Mouse (Mus musculus): ENCODE data around the gene Nt5dc3.

Nt5dc3 gene

GRCm38 (mm10) chr10:86778398-86779116, at the start of gene Nt5dc3:
Gene Nt5dc3 (plus strand): TSS chr10:86779005.
- in situ Hi-C loops (cut with MboI; ENCODE audit: unreplicated experiment in 2 of 2): loop anchor here in 1 of 2 experiments (25.0 kb wide), 1 partner anchor 334 kb away; no protein-coding TSS in a partner anchor

- in situ Hi-C loops (cut with MboI; ENCODE audit: unreplicated experiment in 2 of 2): loop anchor here (5.0 to 25.0 kb wide), 9 partner anchors 39 to 669 kb away; partner anchors contain the start of gene Timp3 (in 1 of the 2)
Observed at GRCm38 (mm10) chr10:86730823-86731499, 47.8 kb upstream of the Nt5dc3 start.

GRCm38 (mm10) chr10:86731500-86731863, 47.3 kb upstream of the Nt5dc3 start:
- in situ Hi-C loops (cut with MboI; ENCODE audit: unreplicated experiment in 2 of 2): loop anchor here (5.0 to 25.0 kb wide), 9 partner anchors 39 to 669 kb away; partner anchors contain the start of gene Timp3 (in 1 of the 2)

- in situ Hi-C loops (cut with MboI; ENCODE audit: unreplicated experiment in 2 of 2): loop anchor here (25.0 kb wide), 2 partner anchors 423 to 673 kb away; partner anchors contain the start of gene Timp3 (in 1 of the 2)
Observed at GRCm38 (mm10) chr10:86735036-86735435, 43.8 kb upstream of the Nt5dc3 start.

GRCm38 (mm10) chr10:86742918-86743317, 35.9 kb upstream of the Nt5dc3 start:
- in situ Hi-C loops (cut with MboI; ENCODE audit: unreplicated experiment in 2 of 2): loop anchor here (25.0 kb wide), 2 partner anchors 431 to 681 kb away; partner anchors contain the start of gene Timp3 (in 1 of the 2)

- in situ Hi-C loops (cut with MboI; ENCODE audit: unreplicated experiment in 2 of 2): loop anchor here (25.0 kb wide), 2 partner anchors 432 to 682 kb away; partner anchors contain the start of gene Timp3 (in 1 of the 2)
Observed at GRCm38 (mm10) chr10:86744306-86744705, 34.5 kb upstream of the Nt5dc3 start.

- in situ Hi-C loops (cut with MboI; ENCODE audit: unreplicated experiment in 2 of 2): loop anchor here in 1 of 2 experiments (25.0 kb wide), 2 partner anchors 206 to 756 kb away; partner anchors contain the start of gene Pah
Observed at GRCm38 (mm10) chr10:86755816-86756502, 22.8 kb upstream of the Nt5dc3 start.

- in situ Hi-C loops (cut with MboI; ENCODE audit: unreplicated experiment in 2 of 2): loop anchor here in 1 of 2 experiments (25.0 kb wide), 2 partner anchors 205 to 755 kb away; partner anchors contain the start of gene Pah
Observed at GRCm38 (mm10) chr10:86757724-86758123, 21.1 kb upstream of the Nt5dc3 start.

GRCm38 (mm10) chr10:86758211-86758610, 20.6 kb upstream of the Nt5dc3 start:
- in situ Hi-C loops (cut with MboI; ENCODE audit: unreplicated experiment in 2 of 2): loop anchor here in 1 of 2 experiments (25.0 kb wide), 2 partner anchors 204 to 754 kb away; partner anchors contain the start of gene Pah

GRCm38 (mm10) chr10:86761236-86761635, 17.6 kb upstream of the Nt5dc3 start:
- in situ Hi-C loops (cut with MboI; ENCODE audit: unreplicated experiment in 2 of 2): loop anchor here in 1 of 2 experiments (25.0 kb wide), 2 partner anchors 201 to 751 kb away; partner anchors contain the start of gene Pah

- in situ Hi-C loops (cut with MboI; ENCODE audit: unreplicated experiment in 2 of 2): loop anchor here in 1 of 2 experiments (25.0 kb wide), 2 partner anchors 200 to 750 kb away; partner anchors contain the start of gene Pah
Observed at GRCm38 (mm10) chr10:86761722-86762383, 17.0 kb upstream of the Nt5dc3 start.

GRCm38 (mm10) chr10:86762384-86762730, 16.4 kb upstream of the Nt5dc3 start:
- in situ Hi-C loops (cut with MboI; ENCODE audit: unreplicated experiment in 2 of 2): loop anchor here in 1 of 2 experiments (25.0 kb wide), 2 partner anchors 200 to 750 kb away; partner anchors contain the start of gene Pah

- in situ Hi-C loops (cut with MboI; ENCODE audit: unreplicated experiment in 2 of 2): loop anchor here in 1 of 2 experiments (25.0 kb wide), 2 partner anchors 199 to 749 kb away; partner anchors contain the start of gene Pah
Observed at GRCm38 (mm10) chr10:86763672-86764071, 15.1 kb upstream of the Nt5dc3 start, which contains the start of gene Gm49358. Gene Gm49358 (plus strand): TSS chr10:86763972.

- in situ Hi-C loops (cut with MboI; ENCODE audit: unreplicated experiment in 2 of 2): loop anchor here in 1 of 2 experiments (25.0 kb wide), 2 partner anchors 197 to 747 kb away; partner anchors contain the start of gene Pah
Observed at GRCm38 (mm10) chr10:86765344-86765966, 13.3 kb upstream of the Nt5dc3 start.

GRCm38 (mm10) chr10:86769216-86769615, 9.6 kb upstream of the Nt5dc3 start:
- in situ Hi-C loops (cut with MboI; ENCODE audit: unreplicated experiment in 2 of 2): loop anchor here in 1 of 2 experiments (25.0 kb wide), 2 partner anchors 193 to 743 kb away; partner anchors contain the start of gene Pah

- in situ Hi-C loops (cut with MboI; ENCODE audit: unreplicated experiment in 2 of 2): loop anchor here in 1 of 2 experiments (25.0 kb wide), 2 partner anchors 193 to 743 kb away; partner anchors contain the start of gene Pah
Observed at GRCm38 (mm10) chr10:86769797-86770196, 9.0 kb upstream of the Nt5dc3 start.

GRCm38 (mm10) chr10:86771701-86772100, 7.1 kb upstream of the Nt5dc3 start:
- in situ Hi-C loops (cut with MboI; ENCODE audit: unreplicated experiment in 2 of 2): loop anchor here in 1 of 2 experiments (25.0 kb wide), 2 partner anchors 191 to 741 kb away; partner anchors contain the start of gene Pah

GRCm38 (mm10) chr10:86772231-86772631, 6.6 kb upstream of the Nt5dc3 start:
- in situ Hi-C loops (cut with MboI; ENCODE audit: unreplicated experiment in 2 of 2): loop anchor here in 1 of 2 experiments (25.0 kb wide), 2 partner anchors 190 to 740 kb away; partner anchors contain the start of gene Pah

All from v-Abl transformed pro-B cells (cell line).